Mouse (Mus musculus) hindbrain, postnatal 0 days (tissue): ENCODE measurements at regions not wholly inside any gene's neighbourhood (a gene's known extent, or its start where the extent isn't known, plus 50 kb on each side); places are given as distances from the start of the nearest gene placed in this dataset.
"Not testable (repeated sequence)": the region's sequence is repeated elsewhere in the genome, so short reads cannot be mapped to it uniquely, and the experiment has no call there.

Source experiments
- ATAC-seq: fragments of 200-750 bp; cut with Nextera tagmentation; 2 replicates; pipeline ENCODE4 v1.8.0; 2017; ENCODE audit warnings: mild to moderate bottlenecking, moderate TSS enrichment, moderate library complexity
- DNase-seq: peaks from one replicate; pipeline ENCODE4 v3.0.0-alpha.2; 2015; ENCODE audit warnings: low spot score
- H3K27ac ChIP-seq: fragments of 300-500 bp; sonication (generic); 2 replicates; pipeline ENCODE4 v1.5.1; 2014; ENCODE audit warnings: mild to moderate bottlenecking
- H3K27me3 ChIP-seq: fragments of 300-500 bp; sonication (generic); 2 replicates; pipeline ENCODE4 v1.6.1; 2014; ENCODE audit warnings: low read length, mixed read lengths; ENCODE audit not compliant: insufficient read depth
- H3K36me3 ChIP-seq: fragments of 300-500 bp; sonication (generic); 2 replicates; pipeline ENCODE4 v1.6.1; 2014; ENCODE audit warnings: low read length, mixed read lengths; ENCODE audit not compliant: insufficient read depth
- H3K4me1 ChIP-seq: fragments of 300-500 bp; sonication (generic); 2 replicates; pipeline ENCODE4 v1.6.1; 2014; ENCODE audit warnings: antibody characterized with exemption, low read length, mixed read lengths; ENCODE audit not compliant: insufficient read depth
- H3K4me2 ChIP-seq: fragments of 300-500 bp; sonication (generic); 2 replicates; pipeline ENCODE4 v1.6.1; 2014; ENCODE audit warnings: low read depth, mild to moderate bottlenecking, low read length, moderate library complexity, mixed read lengths
- H3K4me3 ChIP-seq: fragments of 300-500 bp; sonication (generic); 2 replicates; pipeline ENCODE4 v1.5.1; 2014; ENCODE audit warnings: low read length
- H3K9ac ChIP-seq: fragments of 300-500 bp; sonication (generic); replicated peaks from 2 replicates; pipeline ENCODE4 v1.6.1; 2014; ENCODE audit warnings: mild to moderate bottlenecking, low read length, moderate library complexity, mixed read lengths
- H3K9me3 ChIP-seq: fragments of 300-500 bp; sonication (generic); 2 replicates; pipeline ENCODE4 v1.6.1; 2016; ENCODE audit warnings: low read length, mixed read lengths
- CTCF ChIP-seq: IDR thresholded peaks from 2 replicates; pipeline ENCODE4 v1.5.1; 2016; ENCODE audit warnings: antibody characterized with exemption, control low read depth, low read depth
- WGBS: fragments of 180-500 bp; shearing (Covaris S2); extraction: QIAGEN DNeasy Blood & Tissue Kit; methylation state at CpG from one replicate; pipeline ENCODE4 v1.1.7; 2014; 5-methylcytosine and 5-hydroxymethylcytosine counted together

DNA sequence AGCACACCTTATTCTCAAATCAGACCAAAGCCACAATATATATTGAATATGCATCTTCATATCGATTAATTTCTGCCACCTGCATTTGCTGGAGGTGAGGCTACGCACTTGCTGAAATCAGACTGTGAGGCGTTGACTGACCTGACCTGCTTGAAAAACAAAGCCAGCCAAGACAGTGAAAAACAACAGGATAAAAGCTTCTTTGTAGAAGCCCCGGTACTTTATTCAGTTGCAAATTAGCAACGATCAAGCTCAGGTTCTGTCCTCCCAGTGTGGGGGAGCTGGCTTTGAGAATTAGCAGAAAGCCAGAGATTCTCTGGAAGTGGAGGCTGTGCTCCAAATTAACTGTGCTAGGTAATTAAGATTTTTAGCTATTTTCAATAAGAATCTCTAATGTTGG is 100.6 kb downstream of the Vmn2r79 start:
- ATAC-seq, result no peak
- H3K4me2 ChIP-seq, result no peak overlapping the region

DNA sequence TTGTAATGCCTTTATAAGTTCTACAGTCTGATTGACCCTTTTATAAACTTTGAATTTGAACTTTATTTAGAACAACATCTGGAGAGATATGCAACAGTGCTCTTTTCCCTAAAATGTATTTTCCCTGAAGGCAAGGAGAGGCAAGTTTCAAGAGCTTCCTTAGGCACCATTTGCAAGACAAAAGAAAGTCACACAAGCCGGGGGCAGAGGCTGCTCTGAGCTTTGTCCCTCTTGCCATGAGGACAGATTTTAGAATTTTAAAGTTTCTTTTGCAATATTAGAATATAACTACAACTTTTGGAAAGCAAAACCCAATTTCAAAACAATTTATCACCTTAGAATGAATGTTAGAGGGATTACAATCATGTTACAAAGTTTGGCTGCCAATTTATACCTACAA is 103.7 kb downstream of the Vmn2r79 start:
- WGBS, result 38% methylated on average over 1 of the region's 1 CpGs
- H3K4me1 ChIP-seq, ATAC-seq, DNase-seq, H3K9me3 ChIP-seq, H3K4me2 ChIP-seq, H3K36me3 ChIP-seq, H3K27ac ChIP-seq, H3K4me3 ChIP-seq, H3K9ac ChIP-seq, H3K27me3 ChIP-seq: not testable (repeated sequence)

More for the DNA sequence above, 100.6 kb downstream of the Vmn2r79 start:
- Histone ChIP-seq H3K36me3 (no peaks in the 10 kb centered on the region), H3K9me3 (peaks cover 5% of the 10 kb centered on the region; the same call in 1 of the 2 replicates), H3K27ac (no peak overlapping the region), H3K27me3 (no peaks in the 10 kb centered on the region), H3K9ac (no peak overlapping the region), H3K4me1 (no peaks in the 10 kb centered on the region), H3K4me3 (no peak overlapping the region)
- DNase-seq, result no peak
- TF ChIP-seq CTCF, result no peak
- WGBS, result 47% methylated on average over 5 of the region's 5 CpGs

DNA sequence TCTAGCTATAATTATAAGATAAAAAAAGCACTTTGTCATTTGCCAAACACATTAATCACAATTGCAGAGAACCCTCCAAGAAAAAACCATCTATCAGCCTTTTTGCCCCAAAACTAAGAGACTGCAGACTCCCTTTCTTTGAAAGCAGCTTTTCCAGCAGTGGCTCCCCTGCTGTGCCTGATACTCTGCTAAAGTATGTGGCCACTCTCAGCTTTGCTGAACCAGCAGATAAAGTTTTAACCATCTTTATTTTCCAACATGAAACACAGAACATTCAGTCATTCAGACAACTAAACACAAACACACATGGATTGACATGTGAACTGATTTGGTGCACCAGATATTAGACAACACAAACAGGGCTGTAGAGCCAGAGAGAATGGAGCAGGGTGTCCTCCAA is 104.5 kb downstream of the Vmn2r79 start:
- H3K36me3 ChIP-seq, ATAC-seq, H3K9ac ChIP-seq, DNase-seq, H3K4me2 ChIP-seq, H3K27ac ChIP-seq, H3K4me3 ChIP-seq, H3K9me3 ChIP-seq, H3K27me3 ChIP-seq, H3K4me1 ChIP-seq: not testable (repeated sequence)

DNA sequence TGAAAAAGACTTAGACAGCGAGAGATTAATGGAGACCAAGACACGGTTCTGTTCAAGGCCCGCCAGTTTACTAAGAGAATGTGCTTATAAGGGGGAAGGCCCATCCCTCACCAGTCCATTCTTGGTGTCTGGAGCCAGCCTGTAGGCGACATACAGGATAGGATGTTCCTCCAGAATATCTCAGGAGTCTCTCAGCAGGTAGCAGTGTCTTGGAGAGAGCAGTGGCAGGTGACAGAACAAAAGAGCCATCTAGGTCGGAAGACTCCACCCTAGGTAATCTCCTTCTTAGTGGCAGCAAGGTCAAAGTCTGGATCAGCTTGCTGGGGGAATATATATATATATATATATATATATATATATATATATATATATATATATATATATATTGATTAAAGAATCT is 105.4 kb downstream of the Vmn2r79 start:
- 88% methylated on average over 5 of the region's 5 CpGs for WGBS
- not testable (repeated sequence) for H3K4me2 ChIP-seq, H3K27me3 ChIP-seq, H3K27ac ChIP-seq, H3K9me3 ChIP-seq, ATAC-seq, H3K9ac ChIP-seq, H3K4me1 ChIP-seq, H3K4me3 ChIP-seq, DNase-seq, H3K36me3 ChIP-seq

DNA sequence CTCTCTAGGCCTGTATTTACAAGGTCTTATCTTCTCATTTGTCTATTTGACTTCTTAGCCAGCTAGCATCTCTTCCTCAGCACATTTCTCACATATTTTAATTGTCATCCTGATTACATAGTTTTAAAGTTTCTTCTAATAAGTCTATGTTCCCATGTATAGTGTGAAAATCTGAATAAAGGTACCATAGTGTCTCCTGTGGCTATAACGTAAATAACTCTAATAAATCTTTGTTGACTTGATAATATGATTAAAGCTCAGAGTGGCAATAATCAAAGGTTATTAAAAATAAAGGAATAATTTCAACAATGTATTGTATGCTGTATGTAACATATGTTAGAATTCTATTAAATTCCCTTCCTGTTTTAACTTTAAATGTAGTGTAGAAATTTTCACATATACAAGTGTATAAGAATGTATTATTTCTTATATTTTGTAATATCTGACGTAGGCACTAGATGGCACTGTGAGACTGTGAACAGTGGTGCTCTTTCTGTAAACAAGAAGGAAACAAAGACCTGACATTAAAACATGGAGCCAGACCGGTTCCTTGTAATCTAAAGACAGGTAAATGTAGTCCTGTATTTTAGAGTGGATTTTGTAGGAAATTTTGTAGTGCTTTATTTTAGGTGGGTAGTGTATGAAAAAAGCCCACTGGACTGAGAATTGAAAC is 114.5 kb downstream of the Vmn2r79 start:
- H3K27me3 ChIP-seq, result no peaks in the 10 kb centered on the region
- H3K4me1 ChIP-seq, result no peaks in the 10 kb centered on the region
- peak overlapping the region; percentile 44 for H3K4me2 ChIP-seq
- no peak overlapping the region for H3K27ac ChIP-seq
- H3K9ac ChIP-seq, result peak overlapping the region; percentile 33; the same call in 1 of the 2 replicates
- H3K9me3 ChIP-seq, result no peaks in the 10 kb centered on the region
- WGBS, result 27% methylated on average over 3 of the region's 3 CpGs
- peak; percentile 81 for ATAC-seq
- peak; percentile 75 for TF ChIP-seq CTCF
- H3K36me3 ChIP-seq, result no peaks in the 10 kb centered on the region
- 0 out of 2 replicates have a peak overlapping the region, but pooled peaks have one; percentile 7 for H3K4me3 ChIP-seq
- DNase-seq, result peak; percentile 89

DNA sequence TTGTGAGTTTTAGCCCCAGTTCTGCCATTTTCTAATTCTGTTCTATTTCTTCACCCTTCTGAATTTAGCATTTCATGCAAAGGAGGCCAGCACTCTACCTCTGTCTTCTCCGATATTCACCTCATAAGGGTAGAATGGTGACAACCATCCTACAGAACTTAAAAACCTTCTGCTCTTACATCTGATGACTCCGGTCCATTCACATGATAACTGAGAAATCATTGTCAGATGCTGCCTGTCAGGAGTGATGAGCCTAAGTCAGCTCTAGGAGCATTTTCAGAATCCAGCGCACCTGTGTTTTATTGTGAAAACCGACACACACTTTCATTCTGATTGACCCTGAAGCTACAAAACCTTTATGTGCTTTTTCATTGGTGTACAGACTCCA is 115.1 kb downstream of the Vmn2r79 start:
- Histone ChIP-seq H3K27me3 (no peaks in the 10 kb centered on the region), H3K4me3 (0 out of 2 replicates have a peak overlapping the region, but pooled peaks have one; percentile 7), H3K36me3 (no peaks in the 10 kb centered on the region), H3K4me1 (no peaks in the 10 kb centered on the region), H3K9me3 (no peaks in the 10 kb centered on the region), H3K27ac (no peak overlapping the region), H3K9ac (peak overlapping the region; percentile 33; the same call in 1 of the 2 replicates), H3K4me2 (peak overlapping the region; percentile 44)
- 51% methylated on average over 4 of the region's 4 CpGs for WGBS
- DNase-seq, result no peak
- TF ChIP-seq CTCF, result no peak
- ATAC-seq, result peak; percentile 43

DNA sequence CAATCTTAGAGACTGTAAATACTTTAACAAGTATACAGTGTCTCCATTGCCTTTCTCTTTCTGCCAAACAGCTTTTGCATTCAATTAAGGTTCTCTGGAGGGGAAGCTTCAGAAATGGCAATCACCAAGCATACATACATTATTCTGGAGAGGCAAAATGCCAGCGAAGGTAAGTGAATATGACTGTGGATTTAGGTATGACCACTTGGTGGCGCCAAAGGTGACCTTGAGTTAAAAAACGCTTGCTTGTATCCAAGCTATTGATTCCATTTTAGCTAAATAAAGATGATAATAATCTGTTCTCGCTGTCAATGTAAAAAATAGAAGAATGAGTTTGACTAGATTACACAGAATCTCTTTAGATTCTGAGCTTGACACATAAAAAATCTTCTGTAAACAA is 117.7 kb downstream of the Vmn2r79 start:
- Histone ChIP-seq H3K4me3 (no peak overlapping the region), H3K4me2 (no peak overlapping the region), H3K9me3 (no peaks in the 10 kb centered on the region), H3K27me3 (no peaks in the 10 kb centered on the region), H3K36me3 (no peaks in the 10 kb centered on the region), H3K27ac (no peak overlapping the region), H3K9ac (no peak overlapping the region), H3K4me1 (no peaks in the 10 kb centered on the region)
- peak; percentile 82 for TF ChIP-seq CTCF
- WGBS, result 4% methylated on average over 4 of the region's 4 CpGs
- DNase-seq (peak; percentile 92), ATAC-seq (no peak)
